Mouse (Mus musculus) kidney, embryonic 14.5 days (tissue): Measurements from ENCODE around the gene Vps53. TPM values are rescaled to one million over a fixed set of nuclear protein-coding genes. Genes with fewer than 3 reads are reported as not detected.
"Not testable (repeated sequence)": the region's sequence is repeated elsewhere in the genome, so short reads cannot be mapped to it uniquely, and the experiment has no call there.

Source experiments
- ATAC-seq: fragments of 200-750 bp; cut with Nextera tagmentation; 2 replicates; pipeline ENCODE4 v1.8.0; 2017; ENCODE audit warnings: moderate number of reproducible peaks, mild to moderate bottlenecking, moderate TSS enrichment, moderate library complexity; ENCODE audit not compliant: low FRiP score, low TSS enrichment
- H3K27ac ChIP-seq: fragments of 300-500 bp; sonication (generic); 2 replicates; pipeline ENCODE4 v1.5.1; 2014; ENCODE audit warnings: low read depth, mild to moderate bottlenecking, low read length, moderate library complexity, mixed read lengths
- H3K27me3 ChIP-seq: fragments of 300-500 bp; sonication (generic); 2 replicates; pipeline ENCODE4 v1.6.1; 2014; ENCODE audit warnings: mild to moderate bottlenecking, low read length; ENCODE audit not compliant: control insufficient read depth, insufficient read depth
- H3K36me3 ChIP-seq: fragments of 300-500 bp; sonication (generic); 2 replicates; pipeline ENCODE4 v1.6.1; 2014; ENCODE audit warnings: low read length, mixed read lengths; ENCODE audit not compliant: control insufficient read depth, insufficient read depth
- H3K4me1 ChIP-seq: fragments of 300-500 bp; sonication (generic); 2 replicates; pipeline ENCODE4 v1.6.1; 2014; ENCODE audit warnings: low read length, mixed read lengths; ENCODE audit not compliant: control insufficient read depth, insufficient read depth
- H3K4me2 ChIP-seq: fragments of 300-500 bp; sonication (generic); replicated peaks from 2 replicates; pipeline ENCODE4 v1.6.1; 2014; ENCODE audit warnings: low read depth, mild to moderate bottlenecking, low read length
- H3K4me3 ChIP-seq: fragments of 300-500 bp; sonication (generic); 2 replicates; pipeline ENCODE4 v1.5.1; 2014; ENCODE audit warnings: mild to moderate bottlenecking, low read length
- H3K9ac ChIP-seq: fragments of 300-500 bp; sonication (generic); 2 replicates; pipeline ENCODE4 v1.6.1; 2014; ENCODE audit warnings: low read depth, mild to moderate bottlenecking, low read length, moderate library complexity
- H3K9me3 ChIP-seq: fragments of 300-500 bp; sonication (generic); 2 replicates; pipeline ENCODE4 v1.6.1; 2016; ENCODE audit warnings: low read length; ENCODE audit not compliant: control insufficient read depth
- WGBS: fragments of 180-500 bp; shearing (Covaris S2); extraction: QIAGEN DNeasy Blood & Tissue Kit; methylation state at CpG from one replicate; pipeline ENCODE4 v1.1.7; 2014; 5-methylcytosine and 5-hydroxymethylcytosine counted together
- polyA plus RNA-seq: library from polyadenylated mRNA; unstranded; fragments of >200 nt; fragmentation: Nextera tagmentation; extraction: Ambion mirVana; gene quantifications from 2 replicates; pipeline ENCODE4 v1.2.1, GENCODE M21; 2014

Gene Vps53
- polyA plus RNA-seq, 1 experiment from 2014 or later, result 40.8 TPM

GRCm38 (mm10) chr11:76010838-76011624 is 168.4 kb downstream of the Vps53 start:
- no peak overlapping the region for H3K9ac ChIP-seq
- H3K36me3 ChIP-seq, result no peaks in the 10 kb centered on the region
- H3K4me3 ChIP-seq, result no peak overlapping the region
- H3K4me2 ChIP-seq, result no peak overlapping the region
- H3K9me3 ChIP-seq, result no peaks in the 10 kb centered on the region
- WGBS, result 76% methylated on average over 9 of the region's 9 CpGs
- H3K4me1 ChIP-seq, result no peaks in the 10 kb centered on the region
- no peak for ATAC-seq
- no peak overlapping the region for H3K27ac ChIP-seq
- H3K27me3 ChIP-seq, result no peaks in the 10 kb centered on the region

GRCm38 (mm10) chr11:76009101-76009500 is 170.3 kb downstream of the Vps53 start:
- Histone ChIP-seq H3K4me1 (no peaks in the 10 kb centered on the region), H3K27ac (no peak overlapping the region), H3K27me3 (no peaks in the 10 kb centered on the region), H3K9me3 (no peaks in the 10 kb centered on the region), H3K9ac (no peak overlapping the region), H3K4me3 (no peak overlapping the region), H3K36me3 (no peaks in the 10 kb centered on the region), H3K4me2 (no peak overlapping the region)
- ATAC-seq, result no peak
- 86% methylated on average over 6 of the region's 6 CpGs for WGBS

GRCm38 (mm10) chr11:76008162-76008561 is 171.3 kb downstream of the Vps53 start:
- Histone ChIP-seq H3K27me3 (no peaks in the 10 kb centered on the region), H3K27ac (no peak overlapping the region), H3K4me3 (no peak overlapping the region), H3K4me1 (no peaks in the 10 kb centered on the region), H3K9me3 (no peaks in the 10 kb centered on the region), H3K36me3 (no peaks in the 10 kb centered on the region), H3K9ac (no peak overlapping the region), H3K4me2 (no peak overlapping the region)
- ATAC-seq, result no peak
- 84% methylated on average over 2 of the region's 2 CpGs for WGBS

GRCm38 (mm10) chr11:76004276-76004675 is 175.2 kb downstream of the Vps53 start:
- H3K27ac ChIP-seq, H3K4me2 ChIP-seq, H3K36me3 ChIP-seq, H3K4me3 ChIP-seq, H3K4me1 ChIP-seq, H3K27me3 ChIP-seq, ATAC-seq, H3K9ac ChIP-seq, H3K9me3 ChIP-seq: not testable (repeated sequence)
- 93% methylated on average over 7 of the region's 7 CpGs for WGBS

GRCm38 (mm10) chr11:76001237-76001878 is 178.1 kb downstream of the Vps53 start:
- H3K9ac ChIP-seq, result no peak overlapping the region
- WGBS, result 46% methylated on average over 3 of the region's 3 CpGs
- ATAC-seq, result no peak; the same call in 1 of the 2 replicates

GRCm38 (mm10) chr11:76000701-76001100 is 178.7 kb downstream of the Vps53 start:
- H3K4me1 ChIP-seq, result 0 out of 2 replicates have a peak, but pooled peaks cover 5% of the 10 kb centered on the region
- 90% methylated on average over 5 of the region's 5 CpGs for WGBS

More at GRCm38 (mm10) chr11:76001237-76001878, 178.1 kb downstream of the Vps53 start:
- no peaks in the 10 kb centered on the region for H3K36me3 ChIP-seq
- 0 out of 2 replicates have a peak, but pooled peaks cover 5% of the 10 kb centered on the region for H3K4me1 ChIP-seq
- no peak overlapping the region for H3K27ac ChIP-seq
- H3K4me2 ChIP-seq, result no peak overlapping the region
- H3K4me3 ChIP-seq, result no peak overlapping the region
- no peaks in the 10 kb centered on the region for H3K9me3 ChIP-seq
- peaks cover 3% of the 10 kb centered on the region; the same call in 1 of the 2 replicates for H3K27me3 ChIP-seq

GRCm38 (mm10) chr11:75999440-76000155 is 179.8 kb downstream of the Vps53 start, which contains the start of gene 1700016K19Rik:
Gene 1700016K19Rik, plus strand, starts transcription at chr11:75999912.
- ATAC-seq, result peak; percentile 88
- Histone ChIP-seq H3K9ac (peak within 1 kb of the TSS; percentile 47), H3K36me3 (no peaks in the 10 kb centered on the region), H3K4me2 (peak within 1 kb of the TSS; percentile 88), H3K9me3 (no peaks in the 10 kb centered on the region), H3K27ac (no peak within 1 kb of the TSS), H3K4me3 (peak within 1 kb of the TSS; percentile 65), H3K27me3 (peaks cover 3% of the 10 kb centered on the region; the same call in 1 of the 2 replicates), H3K4me1 (0 out of 2 replicates have a peak, but pooled peaks cover 5% of the 10 kb centered on the region)
- WGBS, result 13% methylated on average over 36 of the region's 36 CpGs

More at GRCm38 (mm10) chr11:76000701-76001100, 178.7 kb downstream of the Vps53 start:
- ATAC-seq, result no peak
- no peak overlapping the region for H3K4me3 ChIP-seq
- H3K9ac ChIP-seq, result no peak overlapping the region
- H3K4me2 ChIP-seq, result no peak overlapping the region
- H3K9me3 ChIP-seq, result no peaks in the 10 kb centered on the region
- H3K27me3 ChIP-seq, result peaks cover 3% of the 10 kb centered on the region; the same call in 1 of the 2 replicates
- H3K36me3 ChIP-seq, result no peaks in the 10 kb centered on the region
- H3K27ac ChIP-seq, result no peak overlapping the region
